Mouse (Mus musculus) brown adipose tissue, adult 24 weeks (tissue): Measurements from ENCODE around the gene Vps13d. TPM values are rescaled to one million over a fixed set of nuclear protein-coding genes. Genes with fewer than 3 reads are reported as not detected.
A peak's percentile ranks its signal among the peaks of the same experiment; 100 is the strongest.

ENCODE experiments used
- H3K27ac ChIP-seq: fragments of 200-500 bp; replicated peaks from 2 replicates; pipeline ENCODE4 v1.5.1; 2012; ENCODE audit warnings: low read depth, mild to moderate bottlenecking, low read length
- H3K4me1 ChIP-seq: fragments of 200-500 bp; 2 replicates; pipeline ENCODE4 v1.6.1; 2012; ENCODE audit warnings: low read length, mixed read lengths; ENCODE audit not compliant: control insufficient read depth, insufficient read depth, insufficient read length
- H3K4me3 ChIP-seq: fragments of 200-500 bp; 2 replicates; pipeline ENCODE4 v1.5.1; 2012; ENCODE audit warnings: low read depth, mild to moderate bottlenecking, low read length, moderate library complexity; ENCODE audit not compliant: insufficient read depth
- polyA plus RNA-seq: library from polyadenylated mRNA; stranded (reverse); fragments of >200 nt; gene quantifications from 2 replicates; pipeline ENCODE4 v1.2.4, GENCODE M21; 2012; ENCODE audit not compliant: missing spikeins, insufficient read depth, insufficient read length

Vps13d gene
- 30.9 and 35.6 TPM in 2 replicates for polyA plus RNA-seq

DNA sequence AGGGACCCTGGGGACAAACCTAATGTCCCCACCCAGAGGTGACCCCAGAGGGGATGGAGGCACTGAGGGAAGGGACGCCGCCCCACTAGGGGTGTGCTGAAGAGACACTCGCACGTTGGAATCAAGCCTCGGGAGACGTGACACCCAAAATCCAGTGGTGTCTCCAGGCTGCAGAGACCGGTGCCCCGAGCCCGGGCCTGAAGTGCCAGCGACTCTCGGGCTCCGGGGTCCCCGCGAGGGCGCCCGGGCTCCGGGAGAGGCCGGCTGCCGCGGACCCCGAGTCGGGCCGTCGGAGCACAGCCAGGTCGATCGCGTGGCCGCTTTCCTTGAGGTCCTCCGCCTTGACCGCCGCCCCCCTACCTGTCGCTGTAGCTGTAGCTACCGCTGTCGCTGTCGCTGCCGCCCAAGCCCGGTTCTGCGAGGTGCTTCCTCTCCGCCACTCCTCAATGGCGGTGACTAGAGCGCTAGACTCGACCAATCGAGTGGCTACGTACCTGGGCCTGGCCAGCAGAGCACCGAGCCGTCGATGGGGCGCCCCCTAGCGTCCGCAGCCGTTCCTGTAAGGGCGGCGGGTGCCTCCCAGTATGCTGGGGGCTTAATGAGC is at the start of gene Vps13d:
Vps13d (minus strand) TSS at position 447 of the 604 bp plus-strand sequence.
- Histone ChIP-seq H3K27ac (peak within 1 kb of the TSS; percentile 77), H3K4me3 (peak within 1 kb of the TSS; percentile 91), H3K4me1 (peaks cover 7% of the 10 kb centered on the region; the same call in 1 of the 2 replicates)

DNA sequence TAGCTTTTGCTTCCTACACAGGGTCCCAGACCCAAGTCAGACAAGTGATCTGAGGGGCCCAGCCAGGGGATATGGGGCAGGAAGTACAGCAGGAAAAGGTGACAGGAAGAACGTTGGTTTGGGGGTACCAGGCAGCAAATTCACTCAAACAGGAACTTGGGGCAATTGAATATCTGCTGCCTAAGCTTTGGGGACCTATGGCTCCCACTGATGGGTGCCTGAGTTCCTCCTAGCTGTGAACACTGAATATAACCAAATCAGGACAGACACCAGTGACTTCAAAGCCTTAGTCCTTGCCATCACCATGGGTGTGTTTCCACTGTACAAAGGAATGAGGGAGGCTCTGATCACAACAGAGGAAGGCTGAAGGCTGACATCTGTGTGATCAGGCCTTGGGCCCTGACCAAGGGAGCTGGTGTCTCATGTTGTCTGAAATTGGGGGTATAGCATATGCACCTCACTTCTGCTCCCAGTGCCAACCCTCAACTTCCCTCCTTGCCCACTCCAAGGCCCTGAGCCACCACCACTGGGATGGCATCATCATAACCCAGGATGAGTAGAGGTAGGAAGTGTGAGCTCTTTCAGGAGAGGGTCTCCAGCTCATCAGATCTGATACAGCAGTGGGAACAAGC is 48.0 kb upstream of the Vps13d start:
- Histone ChIP-seq H3K4me3 (no peak overlapping the region), H3K4me1 (peaks cover 39% of the 10 kb centered on the region), H3K27ac (peak overlapping the region; percentile 39)

DNA sequence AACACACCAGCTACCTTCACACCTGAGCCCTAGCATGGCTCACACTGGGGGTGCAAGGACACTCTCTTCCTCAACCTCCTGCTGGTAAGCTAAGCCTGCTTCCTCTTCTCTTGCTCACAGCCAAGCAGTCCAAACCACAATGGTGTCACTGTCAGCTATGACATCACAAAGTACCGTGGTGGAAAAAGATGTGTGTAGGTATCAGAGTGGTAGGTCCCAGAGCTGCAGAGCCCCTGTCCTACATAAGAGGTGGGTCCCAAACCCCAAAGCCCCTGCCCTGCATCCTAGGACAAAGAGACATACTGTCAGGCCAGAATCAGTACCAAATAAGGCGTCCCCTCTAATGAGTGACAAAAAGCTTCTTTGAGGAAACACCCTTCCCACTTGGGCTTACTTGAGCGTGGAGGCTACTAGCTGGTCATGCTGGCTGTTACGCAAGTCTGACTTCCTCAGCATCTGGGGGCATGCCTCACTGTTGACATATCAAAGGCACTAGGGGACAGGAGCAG is 46.0 kb upstream of the Vps13d start:
- Histone ChIP-seq H3K4me1 (peaks cover 45% of the 10 kb centered on the region), H3K4me3 (no peak overlapping the region), H3K27ac (peak overlapping the region; percentile 89)

DNA sequence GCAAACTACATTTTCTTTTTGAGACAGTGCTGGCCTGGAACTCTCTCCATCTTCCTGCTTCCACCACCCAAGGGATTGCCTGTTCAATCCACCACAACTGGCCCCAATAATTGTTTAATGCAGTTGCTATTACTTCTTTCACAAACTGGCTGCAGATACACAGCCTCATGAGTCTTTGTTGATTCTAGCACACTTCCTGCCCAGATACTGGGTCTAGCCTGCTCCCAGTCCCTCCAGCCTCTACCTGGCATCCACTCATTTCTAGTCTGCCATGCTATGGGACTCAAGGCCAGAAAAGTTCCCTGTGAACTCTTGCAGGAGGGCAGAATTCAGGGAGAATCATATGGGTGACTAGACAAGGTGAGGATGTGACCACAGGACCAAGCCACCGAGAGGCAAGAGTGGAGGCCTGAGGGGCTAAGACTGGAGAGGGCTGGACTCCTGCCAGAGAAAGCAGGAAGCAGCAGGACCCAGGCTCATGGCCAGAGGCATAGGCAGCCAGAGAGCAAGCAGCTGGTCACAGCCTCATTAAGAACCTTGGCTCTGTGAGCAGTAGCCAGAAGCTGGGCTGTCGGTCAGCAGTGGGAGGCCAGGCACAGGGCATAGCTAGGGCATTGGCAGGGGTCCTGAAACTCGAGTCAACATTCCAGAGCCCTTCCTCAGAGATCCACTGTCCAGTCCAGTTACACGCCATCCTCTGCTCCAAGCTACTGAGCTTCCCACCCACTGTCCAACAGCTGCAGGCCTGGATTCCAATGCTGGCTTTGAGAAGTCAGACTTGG is 44.4 kb upstream of the Vps13d start:
- Histone ChIP-seq H3K27ac (peak overlapping the region; percentile 89), H3K4me1 (peaks cover 36% of the 10 kb centered on the region), H3K4me3 (no peak overlapping the region)

DNA sequence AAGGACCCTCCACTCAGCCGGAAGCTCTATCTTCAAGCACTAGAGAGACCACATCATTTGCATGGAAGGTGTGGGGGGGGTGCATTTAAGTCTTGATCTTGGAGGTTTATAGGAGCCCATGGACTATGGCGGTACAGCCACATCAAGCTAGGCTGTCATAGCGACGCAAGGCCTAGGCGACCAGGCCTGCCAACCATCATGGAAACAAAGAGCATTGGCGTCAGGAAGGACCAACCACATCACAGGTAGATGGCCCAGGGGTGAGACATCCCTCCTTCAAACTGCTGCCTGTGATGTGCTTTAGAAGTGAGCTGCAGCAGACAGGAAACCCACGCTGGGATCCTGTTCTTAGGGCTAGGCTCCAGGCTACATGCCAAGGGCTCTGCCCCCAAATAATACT is 41.2 kb upstream of the Vps13d start:
- Histone ChIP-seq H3K4me3 (no peak overlapping the region), H3K27ac (no peak overlapping the region), H3K4me1 (peaks cover 39% of the 10 kb centered on the region)

DNA sequence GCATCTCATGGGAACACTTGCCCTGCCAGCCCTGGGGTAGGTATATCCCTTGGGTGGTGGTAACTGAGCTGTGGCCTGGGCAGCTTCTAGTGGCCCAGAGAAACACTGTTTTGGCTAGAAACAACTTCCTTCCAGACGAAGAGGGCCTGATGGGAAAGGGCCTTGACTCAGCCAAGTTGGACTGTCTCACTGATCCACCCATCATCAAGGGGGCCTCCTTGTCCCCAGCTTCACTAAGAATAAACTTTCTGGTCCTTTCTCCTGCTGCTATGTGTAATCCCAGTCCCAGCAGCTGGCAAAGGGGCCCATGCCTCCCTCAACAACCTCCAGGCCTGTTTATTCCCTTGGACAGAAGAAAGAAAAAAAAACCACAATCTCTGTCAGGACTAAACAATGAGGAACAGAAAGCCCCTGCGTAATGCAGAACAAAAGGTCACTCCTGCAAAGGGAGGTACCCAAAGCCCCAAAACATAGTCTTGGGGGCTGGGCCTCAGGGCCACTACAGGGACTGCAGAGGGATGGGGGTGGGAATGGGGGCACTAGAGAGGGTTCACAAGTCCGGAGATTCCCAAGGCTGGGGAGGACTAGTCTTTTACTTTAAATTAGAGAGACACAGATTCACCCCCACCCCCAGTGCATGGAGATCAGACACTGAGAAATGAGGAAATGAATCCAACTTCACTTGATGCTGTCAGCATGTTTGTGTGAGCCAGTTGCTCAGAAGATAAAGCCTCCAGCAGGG is 38.9 kb upstream of the Vps13d start:
- Histone ChIP-seq H3K4me1 (peaks cover 34% of the 10 kb centered on the region), H3K27ac (peak overlapping the region; percentile 67), H3K4me3 (no peak overlapping the region)

DNA sequence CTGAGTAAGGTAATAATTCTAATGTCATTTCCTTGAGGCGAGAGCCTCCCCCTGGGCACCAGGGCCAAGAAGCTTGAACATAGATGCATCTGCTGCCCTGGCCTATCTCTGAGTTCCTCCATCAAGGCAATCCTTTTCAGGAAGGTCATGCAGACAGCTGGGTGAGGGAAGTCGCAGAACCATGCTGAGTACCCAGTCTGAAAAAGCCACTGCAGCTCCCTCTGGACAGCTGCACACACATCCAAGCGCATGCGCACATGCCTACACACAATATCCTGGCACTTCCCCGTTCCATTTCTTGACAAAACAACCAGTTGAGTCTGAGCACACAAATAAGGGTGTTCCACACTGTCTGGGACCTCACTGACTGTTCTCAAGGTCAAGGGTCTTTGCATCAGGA is 36.9 kb upstream of the Vps13d start:
- Histone ChIP-seq H3K27ac (peak overlapping the region; percentile 20; the same call in 1 of the 2 replicates), H3K4me1 (peaks cover 34% of the 10 kb centered on the region), H3K4me3 (no peak overlapping the region)

DNA sequence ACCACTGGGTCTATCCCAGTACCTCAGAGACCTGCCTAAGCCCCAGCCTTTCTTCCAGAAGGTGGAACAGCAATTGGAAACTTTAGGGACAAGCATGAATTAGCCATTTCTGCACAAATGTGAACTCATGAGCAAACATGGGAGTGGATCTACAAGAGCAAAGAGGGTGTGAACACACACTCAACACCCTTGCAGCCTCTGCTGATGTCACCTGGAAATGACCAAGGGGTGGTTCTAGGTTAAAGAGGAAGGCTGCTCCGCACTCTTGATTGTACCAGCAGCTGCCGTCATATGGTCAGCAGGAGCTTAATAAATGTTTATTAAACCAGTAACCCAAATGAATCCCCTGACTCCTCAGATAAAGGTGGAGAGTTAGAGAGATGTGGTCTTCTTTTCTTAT is 35.8 kb upstream of the Vps13d start:
- H3K27ac ChIP-seq: peak overlapping the region; percentile 34; the same call in 1 of the 2 replicates

DNA sequence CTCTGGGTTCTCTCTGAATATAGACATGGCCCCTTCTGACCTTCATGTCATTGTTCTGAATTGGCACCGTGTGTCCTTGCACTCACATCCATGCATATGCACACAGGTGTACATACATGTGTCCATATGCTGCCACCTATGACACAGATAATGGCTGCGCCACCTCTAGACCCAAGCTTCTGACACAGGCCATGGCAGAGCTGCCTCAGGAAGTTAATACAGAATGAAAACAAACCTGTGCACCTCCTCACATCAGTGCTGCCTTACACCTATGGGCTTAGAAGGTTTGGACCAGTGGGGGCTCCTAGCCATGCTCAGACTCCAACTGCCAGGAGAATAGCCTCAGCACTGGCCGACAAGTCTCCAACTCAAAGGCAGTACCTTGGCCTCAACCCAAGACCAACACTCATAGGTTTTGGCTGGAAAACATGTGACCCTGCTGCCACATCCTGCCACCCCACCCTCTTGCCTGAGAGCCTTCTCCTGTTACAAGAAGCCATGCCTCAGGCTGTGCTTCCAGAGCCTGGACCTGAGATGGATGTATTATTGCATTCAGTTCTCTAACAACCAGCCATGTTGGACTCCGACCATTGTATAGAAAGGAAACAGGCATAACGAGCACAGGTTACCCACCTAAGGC is 34.8 kb upstream of the Vps13d start:
- no peak overlapping the region for H3K4me3 ChIP-seq
- peaks cover 28% of the 10 kb centered on the region for H3K4me1 ChIP-seq
- H3K27ac ChIP-seq: peak overlapping the region; percentile 37

More for the DNA sequence above, 35.8 kb upstream of the Vps13d start:
- no peak overlapping the region for H3K4me3 ChIP-seq
- peaks cover 28% of the 10 kb centered on the region for H3K4me1 ChIP-seq

DNA sequence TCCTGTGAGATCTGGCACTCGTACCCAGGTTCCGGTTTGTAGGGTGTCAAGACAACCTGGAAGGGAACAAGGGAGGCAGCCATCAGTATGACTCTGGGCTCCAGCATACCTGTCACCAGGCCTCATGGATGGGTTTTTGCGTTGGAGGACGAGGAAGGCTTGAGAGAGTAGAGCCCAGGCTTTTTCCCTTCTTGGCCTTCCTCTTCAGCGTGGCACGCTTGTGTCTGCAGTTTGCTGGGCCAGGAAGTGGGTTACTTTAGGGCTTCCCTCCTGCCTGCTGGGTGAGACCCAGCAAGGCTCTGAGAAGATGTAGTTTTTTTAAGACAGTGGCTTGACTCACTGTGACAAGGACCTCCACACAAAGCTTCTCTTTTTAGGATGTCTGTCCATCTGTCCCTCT is 34.2 kb upstream of the Vps13d start:
- H3K27ac ChIP-seq: peak overlapping the region; percentile 37; the same call in 1 of the 2 replicates
- no peak overlapping the region for H3K4me3 ChIP-seq
- peaks cover 28% of the 10 kb centered on the region for H3K4me1 ChIP-seq

DNA sequence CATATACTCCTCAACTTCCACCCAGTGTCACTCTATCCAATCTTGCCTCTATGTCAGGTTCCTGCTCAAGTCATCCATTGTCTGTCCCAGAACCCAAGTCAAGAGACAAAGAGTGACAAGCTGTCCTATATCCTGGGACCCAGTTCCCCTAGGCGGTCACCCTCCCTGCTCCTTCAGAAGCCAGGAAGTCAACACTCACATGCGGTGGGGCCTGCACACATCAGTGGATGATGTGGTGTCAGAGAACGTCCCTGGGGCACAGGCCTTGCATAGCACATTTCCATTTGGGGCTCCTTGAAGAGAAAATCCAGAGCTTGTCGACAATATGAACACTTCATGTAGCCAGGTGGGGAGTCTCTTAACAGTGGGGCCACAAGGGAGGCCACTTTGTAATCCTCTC is 29.8 kb upstream of the Vps13d start:
- H3K4me1 ChIP-seq: peaks cover 18% of the 10 kb centered on the region
- no peak overlapping the region for H3K27ac ChIP-seq
- no peak overlapping the region for H3K4me3 ChIP-seq

DNA sequence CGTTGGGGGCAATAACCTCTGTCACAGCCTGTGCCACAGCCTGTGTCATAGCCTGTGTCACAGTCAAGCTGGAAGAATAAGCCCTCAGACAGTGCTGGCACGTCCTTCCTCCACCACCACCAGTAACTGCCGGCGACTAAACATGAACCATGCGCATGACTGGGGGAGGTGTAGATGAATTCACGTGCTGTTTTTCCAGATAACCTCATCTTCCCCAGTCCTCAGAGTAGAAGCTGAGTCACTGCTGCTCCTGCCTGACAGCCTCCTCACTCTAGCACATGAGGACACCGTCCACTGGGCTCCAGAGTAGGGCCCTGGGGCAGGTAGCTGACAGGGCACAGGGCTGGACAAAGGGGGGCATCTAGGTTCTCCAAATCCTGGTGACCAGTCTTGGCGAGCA is 27.3 kb upstream of the Vps13d start:
- Histone ChIP-seq H3K27ac (no peak overlapping the region), H3K4me3 (no peak overlapping the region), H3K4me1 (peaks cover 11% of the 10 kb centered on the region)

DNA sequence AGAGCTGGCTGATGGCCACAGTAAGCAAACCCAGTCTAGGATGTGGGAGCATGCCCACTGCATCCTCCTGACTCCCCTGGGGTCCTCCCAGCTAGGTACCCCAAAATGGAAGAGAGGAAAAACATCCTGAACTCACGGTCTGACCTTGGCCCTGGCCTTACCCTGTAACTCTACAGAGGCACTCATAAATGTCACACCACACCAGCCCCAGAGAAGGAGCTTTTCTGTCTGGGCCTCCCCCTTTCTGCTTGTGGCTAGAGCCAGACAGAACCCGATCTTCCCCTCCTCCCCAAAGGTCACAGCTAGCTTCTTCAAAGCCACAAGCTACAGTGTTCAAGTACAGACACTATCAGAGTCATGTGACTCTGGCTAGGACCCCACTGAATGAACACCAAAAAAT is 26.6 kb upstream of the Vps13d start:
- H3K4me3 ChIP-seq: no peak overlapping the region
- H3K27ac ChIP-seq: no peak overlapping the region
- H3K4me1 ChIP-seq: peaks cover 11% of the 10 kb centered on the region

DNA sequence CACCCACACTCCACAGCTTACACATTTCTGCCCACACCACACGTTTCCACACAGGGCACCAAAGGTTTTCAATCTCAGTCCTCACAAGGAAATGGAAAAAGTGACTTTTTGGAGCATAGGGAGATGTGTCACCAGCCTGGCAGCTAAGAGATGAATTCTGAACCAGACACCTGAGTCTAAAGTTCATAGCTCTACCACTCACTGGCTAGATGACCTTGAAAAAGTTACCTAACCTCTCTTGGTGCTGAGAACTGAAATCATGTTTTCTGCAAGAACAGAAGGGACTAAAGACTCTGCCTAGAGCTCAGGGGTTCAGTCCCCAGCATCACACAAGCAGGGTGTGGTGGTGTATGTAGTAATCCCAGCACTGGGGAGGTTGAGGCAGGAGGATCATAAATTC is 25.2 kb upstream of the Vps13d start:
- H3K4me1 ChIP-seq: peaks cover 14% of the 10 kb centered on the region
- H3K27ac ChIP-seq: no peak overlapping the region
- no peak overlapping the region for H3K4me3 ChIP-seq
